Mouse (Mus musculus): ENCODE results near the gene Myo10. TPM values are rescaled to one million over a fixed set of nuclear protein-coding genes. Genes with fewer than 3 reads are reported as not detected.

Myo10 gene
- polyA plus RNA-seq, 1 experiment from 2014 or later: 38.0 TPM

DNA sequence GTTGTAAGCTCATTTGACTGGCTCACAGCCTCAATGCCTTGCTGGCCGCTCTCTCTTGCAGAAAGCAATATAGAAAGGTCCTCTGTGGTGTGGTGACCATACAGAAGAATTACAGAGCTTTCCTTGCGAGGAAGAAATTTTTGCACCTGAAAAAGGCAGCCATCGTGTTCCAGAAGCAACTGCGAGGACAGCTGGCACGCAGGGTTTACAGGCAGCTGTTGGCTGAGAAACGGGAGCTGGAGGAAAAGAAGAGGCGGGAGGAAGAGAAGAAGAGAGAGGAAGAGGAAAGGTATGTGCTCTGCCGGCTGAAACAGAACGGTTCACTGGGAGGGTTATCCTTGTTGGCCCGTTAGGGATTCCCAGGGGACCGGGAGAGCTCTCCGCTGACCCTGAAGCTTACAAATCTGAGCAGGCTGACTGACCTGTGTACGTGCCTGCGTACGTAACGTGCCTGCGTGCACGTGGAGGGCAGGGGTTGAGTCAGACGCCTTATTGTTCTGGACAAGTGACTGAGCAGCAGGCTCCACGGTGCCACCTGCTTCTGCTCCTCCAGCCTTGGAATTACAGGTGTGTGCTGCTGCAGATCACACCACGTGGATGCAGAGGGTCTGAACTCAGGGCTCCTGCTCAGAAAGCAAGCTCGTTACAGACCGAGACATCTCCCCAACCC, 157.3 kb downstream of the Myo10 start:
- H3K36me3 ChIP-seq: peaks cover 69% of the 10 kb centered on the region
- peaks cover 16% of the 10 kb centered on the region for H3K4me1 ChIP-seq
- 74% methylated on average over 23 of the region's 23 CpGs for WGBS

DNA sequence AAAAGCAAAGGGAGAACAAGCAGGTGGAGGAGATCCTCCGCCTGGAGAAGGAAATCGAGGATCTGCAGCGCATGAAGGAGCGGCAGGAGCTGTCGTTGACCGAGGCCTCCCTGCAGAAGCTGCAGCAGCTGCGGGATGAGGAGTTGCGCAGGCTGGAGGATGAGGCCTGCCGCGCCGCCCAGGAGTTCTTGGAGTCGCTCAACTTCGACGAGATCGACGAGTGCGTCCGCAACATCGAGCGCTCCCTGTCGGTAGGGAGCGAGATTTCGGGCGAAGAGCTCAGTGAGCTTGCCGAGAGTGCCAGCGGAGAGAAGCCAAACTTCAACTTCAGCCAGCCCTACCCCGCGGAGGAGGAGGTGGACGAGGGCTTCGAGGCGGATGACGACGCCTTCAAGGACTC, 158.7 kb downstream of the Myo10 start:
- 87% methylated on average over 33 of the region's 33 CpGs for WGBS
- Histone ChIP-seq H3K27ac (no peak overlapping the region), H3K36me3 (peaks cover 81% of the 10 kb centered on the region)

More for the DNA sequence above, 157.3 kb downstream of the Myo10 start:
- no peak for ATAC-seq (ENCODE audit: borderline replicate concordance, extremely low read depth, low FRiP score, low TSS enrichment)
- H3K27ac ChIP-seq: no peak overlapping the region
- H3K27me3 ChIP-seq: no peaks in the 10 kb centered on the region
- no peak overlapping the region for H3K9ac ChIP-seq
- no peaks in the 10 kb centered on the region for H3K9me3 ChIP-seq
- H3K4me2 ChIP-seq: no peak overlapping the region
- H3K4me3 ChIP-seq: no peak overlapping the region

DNA sequence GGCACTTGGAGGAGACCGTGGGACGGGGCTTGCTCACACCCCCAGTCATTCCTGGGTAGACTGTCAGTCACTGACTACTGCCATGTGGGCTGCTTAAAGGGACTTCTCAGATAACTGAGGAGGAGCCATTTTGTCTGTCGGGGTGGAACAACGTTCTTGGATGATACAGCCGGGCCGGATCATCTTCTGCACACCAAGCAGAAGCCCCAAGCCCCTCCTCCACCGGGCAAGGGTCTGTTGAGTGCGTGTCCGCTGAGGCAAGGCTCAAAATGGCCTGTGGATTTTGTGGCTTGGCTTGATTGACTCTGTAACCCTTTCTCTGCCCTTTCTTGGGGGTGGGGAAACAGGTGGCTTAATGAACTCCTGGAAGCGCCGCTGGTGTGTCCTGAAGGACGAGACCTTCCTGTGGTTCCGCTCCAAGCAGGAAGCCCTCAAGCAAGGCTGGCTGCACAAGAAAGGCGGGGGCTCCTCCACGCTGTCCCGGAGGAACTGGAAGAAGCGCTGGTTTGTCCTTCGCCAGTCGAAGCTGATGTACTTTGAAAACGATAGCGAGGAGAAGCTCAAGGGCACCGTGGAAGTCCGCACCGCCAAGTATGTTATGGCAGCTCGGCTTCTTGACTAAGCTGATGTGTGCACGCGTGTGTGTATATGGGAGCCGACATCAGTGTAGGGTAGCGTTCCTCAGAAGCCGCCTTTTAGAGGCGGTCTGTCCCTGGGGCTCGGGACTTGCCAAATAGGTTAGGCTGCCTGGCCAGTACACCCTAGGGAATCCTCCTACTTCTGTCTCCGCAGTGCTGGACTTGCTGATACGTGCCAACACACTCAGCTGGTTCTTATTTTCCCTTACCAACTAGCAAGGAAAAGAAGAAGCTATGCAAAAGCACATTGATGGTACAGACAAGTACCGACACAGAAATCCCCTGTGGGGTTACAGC, 163.4 kb downstream of the Myo10 start:
- WGBS: 85% methylated on average over 35 of the region's 35 CpGs
- no peak overlapping the region for H3K9ac ChIP-seq
- H3K27me3 ChIP-seq: no peaks in the 10 kb centered on the region
- peaks cover 95% of the 10 kb centered on the region for H3K36me3 ChIP-seq
- no peak overlapping the region for H3K4me2 ChIP-seq
- no peak overlapping the region for H3K27ac ChIP-seq
- H3K4me1 ChIP-seq: no peaks in the 10 kb centered on the region
- no peaks in the 10 kb centered on the region for H3K9me3 ChIP-seq
- ATAC-seq (ENCODE audit: borderline replicate concordance, extremely low read depth, low FRiP score, low TSS enrichment): no peak
- no peak overlapping the region for H3K4me3 ChIP-seq

More for the DNA sequence above, 158.7 kb downstream of the Myo10 start:
- H3K9me3 ChIP-seq: no peaks in the 10 kb centered on the region
- H3K9ac ChIP-seq: no peak overlapping the region
- no peak for ATAC-seq (ENCODE audit: borderline replicate concordance, extremely low read depth, low FRiP score, low TSS enrichment)
- no peak overlapping the region for H3K4me2 ChIP-seq
- no peaks in the 10 kb centered on the region for H3K27me3 ChIP-seq
- no peak overlapping the region for H3K4me3 ChIP-seq
- H3K4me1 ChIP-seq: peaks cover 2% of the 10 kb centered on the region; the same call in 1 of the 2 replicates

DNA sequence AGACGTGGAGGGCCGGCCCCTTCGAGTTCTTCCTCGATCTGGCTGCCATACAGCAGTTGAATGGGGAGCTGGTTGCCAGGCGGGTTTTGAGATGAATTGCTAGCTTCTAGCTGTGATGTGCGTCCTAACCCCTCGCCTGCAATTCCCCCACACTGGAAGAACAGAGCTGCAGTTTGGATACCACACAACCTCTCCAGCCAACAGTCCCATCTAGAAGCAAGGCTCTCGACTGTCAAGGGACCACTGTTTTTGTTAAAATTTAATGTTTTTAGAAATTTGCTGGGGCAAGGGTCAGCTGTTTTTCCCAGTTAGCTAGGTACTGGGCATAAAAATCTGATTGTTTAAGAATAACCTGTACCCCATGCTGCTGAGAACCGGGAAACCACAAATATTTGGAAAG, 165.1 kb downstream of the Myo10 start:
- ATAC-seq (ENCODE audit: borderline replicate concordance, extremely low read depth, low FRiP score, low TSS enrichment): no peak
- no peak overlapping the region for H3K4me2 ChIP-seq
- no peaks in the 10 kb centered on the region for H3K27me3 ChIP-seq
- H3K4me3 ChIP-seq: no peak overlapping the region
- 64% methylated on average over 9 of the region's 9 CpGs for WGBS
- peaks cover 85% of the 10 kb centered on the region for H3K36me3 ChIP-seq
- H3K4me1 ChIP-seq: no peaks in the 10 kb centered on the region
- H3K9ac ChIP-seq: no peak overlapping the region
- no peak overlapping the region for H3K27ac ChIP-seq
- no peaks in the 10 kb centered on the region for H3K9me3 ChIP-seq

DNA sequence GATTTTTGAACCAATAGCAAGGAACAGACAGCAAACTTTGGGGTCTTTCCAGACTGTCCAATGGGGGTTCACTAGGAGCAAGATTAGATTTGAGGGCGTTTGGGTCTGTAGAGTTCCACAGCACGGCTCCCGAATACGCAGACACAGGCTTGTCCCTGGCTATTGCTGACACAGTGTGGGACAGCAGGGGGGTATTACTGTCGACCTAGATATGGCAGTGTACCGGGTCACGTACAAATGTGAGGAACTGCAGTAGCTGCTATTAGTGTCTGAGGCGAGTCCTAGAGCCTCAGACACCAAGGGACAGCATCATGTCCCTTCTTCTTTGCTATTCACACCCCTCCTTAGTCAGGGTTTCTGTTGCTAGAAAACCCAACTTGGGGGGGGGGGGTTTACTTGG, 165.6 kb downstream of the Myo10 start:
- H3K4me1 ChIP-seq: no peaks in the 10 kb centered on the region
- no peak overlapping the region for H3K4me3 ChIP-seq
- no peaks in the 10 kb centered on the region for H3K27me3 ChIP-seq
- no peak overlapping the region for H3K4me2 ChIP-seq
- ATAC-seq (ENCODE audit: borderline replicate concordance, extremely low read depth, low FRiP score, low TSS enrichment): no peak
- H3K36me3 ChIP-seq: peaks cover 85% of the 10 kb centered on the region
- H3K9me3 ChIP-seq: no peaks in the 10 kb centered on the region
- 90% methylated on average over 8 of the region's 8 CpGs for WGBS
- H3K9ac ChIP-seq: no peak overlapping the region
- no peak overlapping the region for H3K27ac ChIP-seq

DNA sequence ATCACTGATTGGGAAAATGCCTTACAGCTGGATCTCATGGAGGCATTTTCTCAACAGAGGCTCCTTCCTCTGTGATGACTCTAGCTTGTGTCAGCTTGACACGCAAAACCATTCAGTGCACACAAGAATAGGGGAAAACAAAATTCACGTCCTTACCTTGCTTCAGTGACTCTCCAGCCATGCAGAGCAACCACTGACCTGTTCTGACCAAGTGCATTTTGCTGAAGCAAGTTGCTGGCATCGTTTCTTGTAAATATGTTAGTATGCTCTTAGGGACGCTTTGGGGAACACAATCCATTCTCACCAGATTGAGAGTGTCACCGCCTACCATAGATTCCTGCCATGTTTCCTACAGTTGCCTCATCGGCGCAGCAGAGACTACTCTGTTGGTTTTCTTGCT, 166.2 kb downstream of the Myo10 start:
- Histone ChIP-seq H3K9me3 (no peaks in the 10 kb centered on the region), H3K9ac (no peak overlapping the region), H3K36me3 (peaks cover 86% of the 10 kb centered on the region), H3K27me3 (no peaks in the 10 kb centered on the region), H3K4me2 (no peak overlapping the region), H3K27ac (no peak overlapping the region), H3K4me3 (no peak overlapping the region), H3K4me1 (no peaks in the 10 kb centered on the region)
- 86% methylated on average over 7 of the region's 7 CpGs for WGBS
- no peak for ATAC-seq (ENCODE audit: borderline replicate concordance, extremely low read depth, low FRiP score, low TSS enrichment)

DNA sequence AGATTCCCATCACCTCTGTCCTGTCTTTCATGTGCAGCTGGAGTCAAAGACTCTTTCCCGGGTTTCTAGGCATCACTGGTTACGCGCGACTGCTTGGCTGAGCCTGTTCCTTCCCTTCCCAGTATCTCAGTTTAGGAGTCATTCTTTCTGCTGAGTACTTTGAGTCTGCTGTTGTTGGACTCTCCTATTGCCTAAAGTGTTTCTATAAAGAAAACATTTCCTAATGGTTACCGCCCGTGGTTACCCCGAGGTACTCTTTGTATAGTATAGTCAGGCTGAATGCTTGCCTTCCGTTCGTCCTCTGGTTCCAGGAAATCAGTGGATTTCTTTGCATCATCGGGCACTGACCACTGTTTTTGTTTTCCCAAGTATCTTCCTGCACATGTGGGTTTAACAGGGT, 166.9 kb downstream of the Myo10 start:
- H3K27ac ChIP-seq: 0 out of 2 replicates have a peak overlapping the region, but pooled peaks have one; percentile 11
- H3K4me3 ChIP-seq: no peak overlapping the region
- H3K36me3 ChIP-seq: peaks cover 86% of the 10 kb centered on the region
- no peak overlapping the region for H3K4me2 ChIP-seq
- WGBS: 70% methylated on average over 10 of the region's 10 CpGs
- H3K9ac ChIP-seq: no peak overlapping the region
- H3K4me1 ChIP-seq: no peaks in the 10 kb centered on the region
- no peaks in the 10 kb centered on the region for H3K9me3 ChIP-seq
- no peaks in the 10 kb centered on the region for H3K27me3 ChIP-seq
- no peak for ATAC-seq (ENCODE audit: borderline replicate concordance, extremely low read depth, low FRiP score, low TSS enrichment)

DNA sequence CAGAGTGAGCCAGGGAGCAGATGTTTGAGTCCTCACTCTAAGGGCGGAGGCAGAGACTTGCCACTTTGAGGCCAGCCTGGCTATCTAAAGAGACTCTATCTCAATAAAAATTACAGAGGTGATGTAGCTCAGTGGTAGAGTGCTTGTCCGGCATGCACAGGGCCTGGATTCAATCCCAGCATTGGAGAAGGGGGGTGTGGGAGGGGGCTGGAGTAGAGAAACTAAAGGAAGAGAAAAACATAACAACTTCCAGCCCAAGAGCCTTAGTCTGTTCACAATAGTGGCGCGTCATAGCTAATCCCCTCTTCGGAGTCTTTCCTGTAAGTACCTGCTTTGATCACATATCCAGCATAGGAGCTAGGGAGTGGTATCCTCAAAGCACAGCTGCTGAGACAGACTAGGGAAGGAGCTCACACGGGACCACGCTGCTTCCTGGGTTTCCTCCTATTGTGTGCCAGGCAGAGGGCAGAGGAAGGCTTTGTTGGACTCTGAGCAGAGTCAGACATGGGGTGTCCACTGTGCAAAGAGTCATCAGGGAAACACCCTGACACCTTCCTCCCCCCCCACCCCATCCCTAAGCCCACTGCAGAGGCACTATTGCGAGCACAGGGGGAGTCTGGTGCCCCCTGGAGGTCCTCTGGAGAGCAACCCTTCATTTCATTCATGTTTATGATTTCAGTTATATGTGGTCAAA, 169.5 kb downstream of the Myo10 start:
- no peak overlapping the region for H3K4me2 ChIP-seq
- no peaks in the 10 kb centered on the region for H3K27me3 ChIP-seq
- H3K27ac ChIP-seq: 0 out of 2 replicates have a peak overlapping the region, but pooled peaks have one; percentile 25
- WGBS: 69% methylated on average over 8 of the region's 8 CpGs
- H3K4me1 ChIP-seq: no peaks in the 10 kb centered on the region
- no peaks in the 10 kb centered on the region for H3K9me3 ChIP-seq
- no peak overlapping the region for H3K9ac ChIP-seq
- ATAC-seq (ENCODE audit: borderline replicate concordance, extremely low read depth, low FRiP score, low TSS enrichment): peak; percentile 72
- peaks cover 79% of the 10 kb centered on the region for H3K36me3 ChIP-seq
- no peak overlapping the region for H3K4me3 ChIP-seq

DNA sequence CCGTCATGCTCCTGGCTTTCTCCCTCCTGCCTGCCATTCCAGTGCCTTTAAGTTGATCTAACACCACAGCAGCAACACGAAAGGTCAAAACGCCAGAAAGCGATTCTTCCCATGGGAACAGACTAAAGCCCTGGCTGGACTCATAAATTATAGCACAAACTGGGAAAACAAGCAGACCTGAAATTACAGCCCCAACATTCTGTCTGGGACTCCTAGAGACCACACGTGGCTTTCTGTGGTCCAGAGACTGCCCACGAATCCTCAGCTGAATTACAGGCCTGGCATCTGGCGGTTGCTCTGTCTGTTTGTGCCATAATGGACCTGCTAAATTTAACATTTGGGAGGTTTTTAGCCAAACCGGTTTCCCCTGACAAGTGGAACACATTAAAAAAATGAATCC, 171.8 kb downstream of the Myo10 start:
- peaks cover 80% of the 10 kb centered on the region for H3K36me3 ChIP-seq
- no peak for ATAC-seq (ENCODE audit: borderline replicate concordance, extremely low read depth, low FRiP score, low TSS enrichment)
- H3K27me3 ChIP-seq: no peaks in the 10 kb centered on the region
- WGBS: 82% methylated on average over 8 of the region's 8 CpGs
- H3K4me2 ChIP-seq: no peak overlapping the region
- no peaks in the 10 kb centered on the region for H3K4me1 ChIP-seq
- H3K9me3 ChIP-seq: no peaks in the 10 kb centered on the region
- no peak overlapping the region for H3K9ac ChIP-seq
- H3K27ac ChIP-seq: no peak overlapping the region
- no peak overlapping the region for H3K4me3 ChIP-seq

DNA sequence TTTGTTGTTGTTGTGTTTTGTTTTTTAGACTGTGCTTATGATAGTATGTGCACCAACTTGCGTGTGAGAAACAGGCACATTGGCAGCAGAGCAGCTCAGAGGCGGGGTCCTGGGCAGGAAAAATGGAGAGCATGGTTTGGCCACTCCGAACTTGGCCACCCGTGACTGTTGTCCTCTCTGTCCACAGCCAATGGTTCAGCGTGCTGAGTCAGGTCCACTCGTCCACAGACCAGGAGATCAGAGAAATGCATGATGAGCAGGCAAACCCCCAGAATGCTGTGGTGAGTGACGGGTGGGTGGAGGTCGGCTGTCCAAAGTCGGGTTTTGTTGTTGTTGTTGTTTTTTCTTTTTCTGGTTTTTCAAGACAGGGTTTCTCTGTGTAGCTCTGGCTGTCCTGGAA, 173.2 kb downstream of the Myo10 start:
- no peak for ATAC-seq (ENCODE audit: borderline replicate concordance, extremely low read depth, low FRiP score, low TSS enrichment)
- H3K9ac ChIP-seq: no peak overlapping the region
- no peak overlapping the region for H3K4me3 ChIP-seq
- H3K36me3 ChIP-seq: peaks cover 77% of the 10 kb centered on the region
- H3K4me2 ChIP-seq: no peak overlapping the region
- no peak overlapping the region for H3K27ac ChIP-seq
- 92% methylated on average over 9 of the region's 9 CpGs for WGBS
- no peaks in the 10 kb centered on the region for H3K27me3 ChIP-seq
- no peaks in the 10 kb centered on the region for H3K9me3 ChIP-seq
- H3K4me1 ChIP-seq: no peaks in the 10 kb centered on the region

DNA sequence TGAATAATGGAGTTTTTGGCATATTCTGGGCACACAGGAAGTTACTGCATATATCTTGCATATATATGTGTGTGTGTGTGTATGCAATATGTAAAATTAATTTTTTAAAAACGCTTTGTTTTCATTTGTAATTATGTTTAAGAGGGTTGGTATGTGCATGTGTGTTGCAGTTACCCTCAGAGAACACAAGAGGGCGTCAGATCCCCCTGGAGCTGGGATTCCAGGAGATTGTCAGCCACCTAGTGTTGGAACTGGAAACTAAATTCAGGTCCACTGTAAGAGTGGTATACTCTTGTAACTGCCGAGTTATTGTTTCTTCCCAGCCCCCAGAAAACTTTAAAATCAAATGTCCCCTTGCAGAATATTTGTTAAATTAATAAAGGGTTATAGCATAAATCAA, 174.0 kb downstream of the Myo10 start:
- Histone ChIP-seq H3K4me1 (no peaks in the 10 kb centered on the region), H3K4me3 (no peak overlapping the region), H3K27ac (no peak overlapping the region), H3K9ac (no peak overlapping the region), H3K36me3 (peaks cover 79% of the 10 kb centered on the region), H3K27me3 (no peaks in the 10 kb centered on the region), H3K4me2 (no peak overlapping the region), H3K9me3 (no peaks in the 10 kb centered on the region)
- no peak for ATAC-seq (ENCODE audit: borderline replicate concordance, extremely low read depth, low FRiP score, low TSS enrichment)
- 58% methylated on average over 3 of the region's 3 CpGs for WGBS

DNA sequence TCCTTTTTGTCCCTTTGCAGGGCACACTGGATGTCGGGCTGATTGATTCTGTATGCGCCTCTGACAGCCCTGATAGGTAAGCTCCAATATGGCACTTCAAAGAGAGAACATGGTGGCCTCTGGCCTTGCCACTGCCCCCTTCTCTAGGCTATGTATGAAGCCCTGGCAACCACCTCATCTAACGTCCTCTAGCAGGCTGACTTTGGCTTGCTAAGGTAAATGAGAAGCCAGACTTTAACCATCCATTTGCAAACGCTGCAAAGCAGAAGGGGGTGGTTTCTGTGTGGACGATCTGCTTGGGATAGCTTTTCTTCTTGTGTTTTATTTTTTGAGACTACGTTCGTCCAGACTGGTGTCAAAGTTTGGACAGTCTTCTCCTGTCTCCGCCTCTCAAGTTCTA, 174.9 kb downstream of the Myo10 start:
- Histone ChIP-seq H3K27ac (no peak overlapping the region), H3K9ac (no peak overlapping the region), H3K4me3 (no peak overlapping the region), H3K4me2 (no peak overlapping the region), H3K27me3 (no peaks in the 10 kb centered on the region), H3K9me3 (no peaks in the 10 kb centered on the region), H3K4me1 (no peaks in the 10 kb centered on the region), H3K36me3 (peaks cover 85% of the 10 kb centered on the region)
- ATAC-seq (ENCODE audit: borderline replicate concordance, extremely low read depth, low FRiP score, low TSS enrichment): no peak
- 84% methylated on average over 8 of the region's 8 CpGs for WGBS

Measured in lung, embryonic 15.5 days (tissue).